In genomic region chr13:73699714-73700113, GRCm38 (mm10) we compare ENCODE assay signal across 22 mouse cellular contexts. TPM values are rescaled to one million over a fixed set of nuclear protein-coding genes. Genes with fewer than 3 reads are reported as not detected.
DNase-seq lines count a peak whose midpoint lies in the region; ATAC-seq and TF ChIP-seq lines count a peak whose summit lies in the region.
"Had no signal": no experiment of that assay in that cellular context is flagged by ENCODE, and none has a peak within 500 bp of the region (broad histone marks: within the 10 kb centered on the region; RNA-seq: fewer than 3 reads in every experiment).

No protein-coding gene starts in this region.

- H3K36me3 ChIP-seq in intestine, embryonic 15.5 days: no peaks in the 10 kb centered on the region
- H3K36me3 ChIP-seq in stomach, postnatal 0 days (ENCODE audit: control insufficient read depth, insufficient read depth, low read length): no peaks in the 10 kb centered on the region
- H3K36me3 ChIP-seq: embryonic facial prominence, embryonic 10.5 days; heart, embryonic 12.5 days; hindbrain, embryonic 10.5 days; hindbrain, embryonic 15.5 days had no signal

- no peaks in the 10 kb centered on the region; the same call in 1 of the 2 replicates for H3K4me1 ChIP-seq in intestine, embryonic 15.5 days (replicated peaks)
- H3K4me1 ChIP-seq in stomach, postnatal 0 days (replicated peaks; ENCODE audit: control insufficient read depth, insufficient read depth): no peaks in the 10 kb centered on the region
- H3K4me1 ChIP-seq: embryonic facial prominence, embryonic 10.5 days; heart, embryonic 12.5 days; hindbrain, embryonic 10.5 days; hindbrain, embryonic 15.5 days had no signal

- no peaks in the 10 kb centered on the region for H3K27me3 ChIP-seq in intestine, embryonic 15.5 days (replicated peaks)
- no peaks in the 10 kb centered on the region for H3K27me3 ChIP-seq in stomach, postnatal 0 days (ENCODE audit: control insufficient read depth, insufficient read depth, low read length)
- H3K27me3 ChIP-seq: heart, embryonic 12.5 days; hindbrain, embryonic 15.5 days had no signal

- H3K9ac ChIP-seq in intestine, embryonic 15.5 days: no peak overlapping the region
- no peak overlapping the region for H3K9ac ChIP-seq in stomach, postnatal 0 days (ENCODE audit: low read length)
- H3K9ac ChIP-seq: heart, embryonic 12.5 days; hindbrain, embryonic 15.5 days had no signal

- peak overlapping the region; percentile 18; the same call in 1 of the 2 replicates for H3K4me3 ChIP-seq in intestine, embryonic 15.5 days (replicated peaks)
- H3K4me3 ChIP-seq in stomach, postnatal 0 days (ENCODE audit: low read depth, low read length): no peak overlapping the region
- H3K4me3 ChIP-seq: embryonic facial prominence, embryonic 10.5 days; gastrocnemius, adult 2 months; heart, embryonic 12.5 days; hindbrain, embryonic 10.5 days; hindbrain, embryonic 15.5 days had no signal

- no peak for TF ChIP-seq CTCF in stomach, postnatal 0 days (IDR thresholded peaks at IDR 0.05; ENCODE audit: low read depth)

- WGBS in intestine, embryonic 15.5 days: 75% methylated on average over 6 of the region's 6 CpGs
- 79% methylated on average over 6 of the region's 6 CpGs for WGBS in stomach, postnatal 0 days

- no peak overlapping the region for H3K4me2 ChIP-seq in intestine, embryonic 15.5 days (replicated peaks)
- H3K4me2 ChIP-seq in stomach, postnatal 0 days (replicated peaks; ENCODE audit: low read depth): no peak overlapping the region
- H3K4me2 ChIP-seq: heart, embryonic 12.5 days; hindbrain, embryonic 15.5 days had no signal

- H3K9me3 ChIP-seq in intestine, embryonic 15.5 days: no peaks in the 10 kb centered on the region
- H3K9me3 ChIP-seq in stomach, postnatal 0 days (ENCODE audit: control insufficient read depth, low read length): no peaks in the 10 kb centered on the region
- H3K9me3 ChIP-seq: embryonic facial prominence, embryonic 10.5 days; heart, embryonic 12.5 days; hindbrain, embryonic 10.5 days; hindbrain, embryonic 15.5 days had no signal

- peak; percentile 56 for DNase-seq in adrenal gland, adult 2 months
- DNase-seq in adrenal gland, adult 8-10 months: peak; percentile 51
- DNase-seq in stomach, postnatal 0 days (ENCODE audit: low spot score): no peak
- DNase-seq in layer of hippocampus, postnatal 14 days (ENCODE audit: low spot score in 2 of 2): no peak
- DNase-seq in c-Kit-positive CD71-positive TER-119-positive erythroid progenitor cells, embryonic 14.5 days (ENCODE audit: low spot score): no peak
- DNase-seq: cerebellum, adult 18-20 months; cerebellum, adult 9-11 months; gastrocnemius, adult 2 months; gastrocnemius, postnatal 25 days had no signal

- ATAC-seq in intestine, embryonic 15.5 days: peak; percentile 61
- no peak; the same call in 1 of the 2 replicates for ATAC-seq in stomach, postnatal 0 days (ENCODE audit: low FRiP score, low TSS enrichment)
- ATAC-seq: forebrain, embryonic 14.5 days; inflammation-experienced regulatory T-cells, adult 6 months had no signal

- H3K27ac ChIP-seq in intestine, embryonic 15.5 days: 0 out of 2 replicates have a peak overlapping the region, but pooled peaks have one; percentile 17
- H3K27ac ChIP-seq in stomach, postnatal 0 days (replicated peaks): peak overlapping the region; percentile 41; the same call in 1 of the 2 replicates
- H3K27ac ChIP-seq: embryonic facial prominence, embryonic 10.5 days; gastrocnemius, adult 2 months; hindbrain, embryonic 10.5 days; hindbrain, embryonic 15.5 days had no signal

- no peak for TF ChIP-seq EP300 in stomach, postnatal 0 days (optimal IDR thresholded peaks at IDR 0.05)

RNA-seq across cellular contexts. Expression of gene Slc6a19, which starts 5.0 kb away (rescaled TPM):
- total RNA-seq in adrenal gland, adult 2 months (2021): under 1 TPM; 0.20 to 0.48 TPM
- 0.09 and 0.17 TPM in 2 replicates for polyA plus RNA-seq in adrenal gland, adult 2 months (2012; rRNA removed)
- under 1 TPM in 3 of 4 experiments, not detected in 1; 0.09 to 0.70 (median 0.35) TPM for total RNA-seq in adrenal gland, adult 8-10 months (2022)
- 10.4 and 13.2 TPM in 2 replicates for polyA plus RNA-seq in intestine, embryonic 15.5 days (2015; fragmentation: Nextera tagmentation; extraction: Ambion mirVana)
- 8.8 and 9.2 TPM in 2 replicates for polyA plus RNA-seq in stomach, postnatal 0 days (2015; fragmentation: Nextera tagmentation; extraction: Ambion mirVana)
- total RNA-seq in layer of hippocampus, postnatal 14 days (2021): under 1 TPM in 1 of 2 experiments, not detected in 1; 0.44 TPM
- total RNA-seq: gastrocnemius, adult 2 months; granulocyte monocyte progenitor cell, adult 5-6 weeks; heart, adult 8-10 months; heart, postnatal 25 days had no signal
- polyA plus RNA-seq: heart, embryonic 12.5 days; inflammation-experienced regulatory T-cells, adult 6 months had no signal

RNA-seq across cellular contexts. Expression of gene Slc6a18, which starts 21.9 kb away (rescaled TPM):
- not detected for total RNA-seq in adrenal gland, adult 2 months (2021)
- polyA plus RNA-seq in adrenal gland, adult 2 months (2012; rRNA removed): not detected in 2 replicates
- total RNA-seq in adrenal gland, adult 8-10 months (2022): not detected
- not detected in 2 replicates for polyA plus RNA-seq in intestine, embryonic 15.5 days (2015; fragmentation: Nextera tagmentation; extraction: Ambion mirVana)
- not detected in 2 replicates for polyA plus RNA-seq in stomach, postnatal 0 days (2015; fragmentation: Nextera tagmentation; extraction: Ambion mirVana)
- total RNA-seq in layer of hippocampus, postnatal 14 days (2021): not detected
- total RNA-seq: ES-E14; gastrocnemius, adult 2 months; granulocyte monocyte progenitor cell, adult 5-6 weeks; heart, adult 8-10 months; heart, postnatal 25 days had no signal
- polyA plus RNA-seq: embryonic facial prominence, embryonic 10.5 days; embryonic facial prominence, embryonic 14.5 days; forebrain, embryonic 14.5 days; heart, embryonic 12.5 days; heart, embryonic 16.5 days; hindbrain, embryonic 10.5 days; hindbrain, embryonic 15.5 days; inflammation-experienced regulatory T-cells, adult 6 months had no signal

RNA-seq across cellular contexts. Expression of gene Slc12a7, which starts 33.2 kb away (rescaled TPM):
- total RNA-seq in adrenal gland, adult 2 months (2021): 10 to 100 TPM; 29.3 to 49.3 TPM
- 50.5 and 57.0 TPM in 2 replicates for polyA plus RNA-seq in adrenal gland, adult 2 months (2012; rRNA removed)
- total RNA-seq in adrenal gland, adult 8-10 months (2022): 10 to 100 TPM; 42.4 to 95.1 (median 62.1) TPM
- polyA plus RNA-seq in intestine, embryonic 15.5 days (2015; fragmentation: Nextera tagmentation; extraction: Ambion mirVana): 25.3 and 27.4 TPM in 2 replicates
- 17.9 and 19.0 TPM in 2 replicates for polyA plus RNA-seq in stomach, postnatal 0 days (2015; fragmentation: Nextera tagmentation; extraction: Ambion mirVana)
- 1 to 10 TPM; 6.2 to 6.7 TPM for total RNA-seq in layer of hippocampus, postnatal 14 days (2021)

Comparison
In these comparisons a context has a peak if more than half of its experiments do, and no peak if none do; other contexts are left out.
1. DNase-seq: peak in adrenal gland, adult 2 months (single experiment) and adrenal gland, adult 8-10 months (single experiment); none in stomach, postnatal 0 days (single experiment), layer of hippocampus, postnatal 14 days (0 of 2) and c-Kit-positive CD71-positive TER-119-positive erythroid progenitor cells, embryonic 14.5 days (single experiment).